Mouse (Mus musculus): Measurements from ENCODE around the gene Capns1. TPM values are rescaled to one million over a fixed set of nuclear protein-coding genes. Genes with fewer than 3 reads are reported as not detected.

Capns1 gene
- 301 TPM for polyA plus RNA-seq (2014; fragmentation: Illumina TruSeq; extraction: RNeasy Lipid Tissue Mini Kit (QIAGEN cat#74804); ENCODE audit: insufficient read depth, low read depth, low replicate concordance)

GRCm38 (mm10) chr7:30198481-30198971 lies at the start of gene Capns1:
TSS of gene Capns1 (minus strand) at chr7:30198811.

DNA sequence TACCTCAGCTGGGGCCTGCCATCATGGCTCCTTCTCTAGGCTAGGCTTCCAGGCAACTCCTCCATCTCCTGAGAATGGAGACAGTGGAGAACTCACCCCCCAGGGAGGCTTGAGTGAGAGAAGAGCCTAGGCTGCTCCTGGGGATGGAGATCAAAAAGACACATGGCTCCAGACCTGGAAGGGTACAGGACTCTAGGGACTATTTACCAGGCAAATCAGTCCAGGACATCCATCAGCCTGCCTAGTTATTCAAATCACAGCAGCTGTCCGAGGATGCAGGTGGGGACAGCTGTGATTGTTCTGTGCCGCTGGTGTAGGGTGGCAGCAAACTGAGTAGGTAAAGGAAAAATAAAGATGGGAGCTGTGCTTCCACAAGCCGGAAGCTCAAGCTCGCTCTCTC lies 37.0 kb upstream of the Capns1 start, which contains the start of gene Ovol3:
TSS of gene Ovol3 (minus strand) at position 101 of the 400 bp plus-strand sequence.

DNA sequence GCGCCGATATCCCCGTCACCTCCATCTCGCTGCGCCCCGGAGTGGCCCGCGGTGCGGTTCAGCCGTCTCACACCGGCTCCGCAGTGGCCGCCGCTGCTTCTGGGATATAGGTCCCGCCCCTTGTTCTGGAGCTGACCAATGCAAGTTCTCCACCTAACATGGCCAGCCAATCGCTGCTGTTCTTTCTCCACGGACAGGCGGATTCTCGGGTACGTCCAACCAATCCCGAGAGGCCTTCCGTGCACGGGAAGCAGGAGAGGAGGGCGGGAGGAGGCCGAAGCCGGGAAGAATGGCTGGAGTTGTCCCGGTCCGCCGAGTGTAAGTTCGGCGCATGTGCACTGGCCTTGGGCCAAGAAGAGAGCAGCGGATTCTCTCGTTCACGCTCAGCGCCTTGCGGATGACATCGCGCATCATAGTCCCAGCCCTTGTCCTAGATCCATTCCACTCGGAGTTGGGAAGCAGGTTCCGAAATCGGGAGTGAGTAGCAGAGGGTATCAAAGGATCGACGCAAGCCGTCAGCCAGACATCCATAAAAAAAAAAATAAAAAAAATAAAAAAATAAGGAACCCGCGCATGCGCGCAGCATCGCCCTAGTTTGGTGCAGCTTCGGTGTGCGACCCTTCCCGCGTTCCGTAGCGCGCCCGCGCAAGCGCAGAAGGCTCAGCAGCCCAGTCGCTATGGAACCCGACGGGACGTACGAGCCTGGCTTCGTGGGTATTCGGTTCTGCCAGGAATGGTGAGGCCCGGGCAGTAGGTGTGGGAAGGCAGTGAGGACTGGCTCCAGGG lies 33.3 kb upstream of the Capns1 start, which contains the start of the genes Polr2i and Tbcb:
TSS of gene Polr2i (plus strand) at position 280 of the 786 bp plus-strand sequence.
TSS of gene Tbcb (minus strand) at position 604 of the 786 bp plus-strand sequence.

DNA sequence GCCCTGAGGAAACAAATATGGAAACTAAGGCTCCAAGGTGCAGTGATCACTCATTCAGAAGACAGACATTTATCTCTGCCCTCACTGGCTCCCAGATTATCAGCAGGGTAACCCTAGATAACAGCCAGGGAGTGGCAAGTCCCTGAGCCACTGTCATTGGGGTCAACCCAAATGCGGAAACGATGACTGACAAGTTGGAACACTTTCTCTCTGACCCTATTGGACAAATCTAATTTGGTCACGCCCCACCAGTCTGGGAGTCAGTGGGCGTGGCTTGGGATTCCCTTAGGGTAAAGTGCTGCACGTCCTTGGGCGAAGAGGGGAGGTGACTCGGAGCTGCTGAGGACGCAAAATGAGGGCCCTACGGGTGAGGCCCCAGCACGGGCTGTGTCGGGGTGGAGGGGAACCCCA lies 14.7 kb downstream of the Capns1 start, which contains the start of gene Cox7a1:
TSS of gene Cox7a1 (plus strand) at position 266 of the 411 bp plus-strand sequence.

DNA sequence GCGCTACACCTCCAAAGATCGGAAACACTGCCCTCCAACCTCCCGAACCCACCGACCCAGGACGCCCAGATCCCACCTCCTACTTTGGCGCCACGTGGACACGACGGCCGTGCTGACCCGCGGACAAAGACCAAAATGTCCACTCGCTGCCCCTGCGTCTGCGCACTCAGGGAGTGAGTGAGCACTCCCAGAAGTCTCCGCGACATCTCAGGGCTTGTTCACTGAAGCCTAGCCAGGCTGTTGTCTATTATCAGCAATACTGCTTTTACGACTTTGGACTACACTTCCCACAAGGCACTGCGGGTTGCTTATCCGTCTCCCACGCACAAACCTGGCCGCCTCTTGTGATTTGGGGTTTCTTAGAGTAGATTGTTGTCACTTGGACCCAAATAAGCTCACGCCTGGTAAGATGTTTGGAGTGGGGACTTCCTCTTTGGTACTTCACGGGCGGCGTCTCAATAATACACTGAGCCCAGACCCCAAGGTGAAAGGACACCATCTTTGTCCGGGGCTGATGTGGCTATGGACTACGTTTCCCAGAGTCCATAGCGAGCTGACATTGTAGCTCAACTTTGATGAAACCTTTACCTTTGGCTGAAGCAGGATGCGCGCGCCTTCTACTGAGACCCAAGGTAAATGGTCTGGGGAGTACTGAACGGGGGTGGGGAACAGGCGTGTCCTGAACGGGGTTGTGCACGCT lies 28.9 kb downstream of the Capns1 start, which contains the start of gene Zfp146:
TSS of gene Zfp146 (minus strand) at position 168 of the 700 bp plus-strand sequence.

Other genes with a start within 250 kb of the Capns1 start
- gene Zfp74, start 244.7 kb downstream of the Capns1 start, polyA plus RNA-seq (2014; fragmentation: Illumina TruSeq; extraction: RNeasy Lipid Tissue Mini Kit (QIAGEN cat#74804); ENCODE audit: insufficient read depth, low read depth, low replicate concordance): 4.0 TPM
- gene Zfp568, start 214.9 kb downstream of the Capns1 start, polyA plus RNA-seq (2014; fragmentation: Illumina TruSeq; extraction: RNeasy Lipid Tissue Mini Kit (QIAGEN cat#74804); ENCODE audit: insufficient read depth, low read depth, low replicate concordance): 2.4 TPM
- 2.8 TPM for gene Zfp14, start 147.4 kb downstream of the Capns1 start, polyA plus RNA-seq (2014; fragmentation: Illumina TruSeq; extraction: RNeasy Lipid Tissue Mini Kit (QIAGEN cat#74804); ENCODE audit: insufficient read depth, low read depth, low replicate concordance)
- 3.7 TPM for gene Zfp82, start 125.9 kb downstream of the Capns1 start, polyA plus RNA-seq (2014; fragmentation: Illumina TruSeq; extraction: RNeasy Lipid Tissue Mini Kit (QIAGEN cat#74804); ENCODE audit: insufficient read depth, low read depth, low replicate concordance)
- not detected for gene Gm26920, start 108.4 kb downstream of the Capns1 start, polyA plus RNA-seq (2014; fragmentation: Illumina TruSeq; extraction: RNeasy Lipid Tissue Mini Kit (QIAGEN cat#74804); ENCODE audit: insufficient read depth, low read depth, low replicate concordance)
- 3.7 TPM for gene Zfp566, start 108.3 kb downstream of the Capns1 start, polyA plus RNA-seq (2014; fragmentation: Illumina TruSeq; extraction: RNeasy Lipid Tissue Mini Kit (QIAGEN cat#74804); ENCODE audit: insufficient read depth, low read depth, low replicate concordance)
- 34.1 TPM for gene Zfp260, start 104.0 kb downstream of the Capns1 start, polyA plus RNA-seq (2014; fragmentation: Illumina TruSeq; extraction: RNeasy Lipid Tissue Mini Kit (QIAGEN cat#74804); ENCODE audit: insufficient read depth, low read depth, low replicate concordance)
- gene Zfp382, start 76.9 kb downstream of the Capns1 start, polyA plus RNA-seq (2014; fragmentation: Illumina TruSeq; extraction: RNeasy Lipid Tissue Mini Kit (QIAGEN cat#74804); ENCODE audit: insufficient read depth, low read depth, low replicate concordance): 0.50 TPM
- gene Zfp146, start 29.1 kb downstream of the Capns1 start, polyA plus RNA-seq (2014; fragmentation: Illumina TruSeq; extraction: RNeasy Lipid Tissue Mini Kit (QIAGEN cat#74804); ENCODE audit: insufficient read depth, low read depth, low replicate concordance): 21.5 TPM
- gene Cox7a1, start 14.7 kb downstream of the Capns1 start, polyA plus RNA-seq (2014; fragmentation: Illumina TruSeq; extraction: RNeasy Lipid Tissue Mini Kit (QIAGEN cat#74804); ENCODE audit: insufficient read depth, low read depth, low replicate concordance): 91.7 TPM
- gene Polr2i, start 33.1 kb upstream of the Capns1 start, polyA plus RNA-seq (2014; fragmentation: Illumina TruSeq; extraction: RNeasy Lipid Tissue Mini Kit (QIAGEN cat#74804); ENCODE audit: insufficient read depth, low read depth, low replicate concordance): 84.4 TPM
- gene Tbcb, start 33.5 kb upstream of the Capns1 start, polyA plus RNA-seq (2014; fragmentation: Illumina TruSeq; extraction: RNeasy Lipid Tissue Mini Kit (QIAGEN cat#74804); ENCODE audit: insufficient read depth, low read depth, low replicate concordance): 83.5 TPM
- gene Ovol3, start 36.9 kb upstream of the Capns1 start, polyA plus RNA-seq (2014; fragmentation: Illumina TruSeq; extraction: RNeasy Lipid Tissue Mini Kit (QIAGEN cat#74804); ENCODE audit: insufficient read depth, low read depth, low replicate concordance): not detected
- gene Thap8, start 81.3 kb upstream of the Capns1 start, polyA plus RNA-seq (2014; fragmentation: Illumina TruSeq; extraction: RNeasy Lipid Tissue Mini Kit (QIAGEN cat#74804); ENCODE audit: insufficient read depth, low read depth, low replicate concordance): not detected
- gene Wdr62, start 81.6 kb upstream of the Capns1 start, polyA plus RNA-seq (2014; fragmentation: Illumina TruSeq; extraction: RNeasy Lipid Tissue Mini Kit (QIAGEN cat#74804); ENCODE audit: insufficient read depth, low read depth, low replicate concordance): 3.4 TPM
- gene Clip3, start 92.9 kb upstream of the Capns1 start, polyA plus RNA-seq (2014; fragmentation: Illumina TruSeq; extraction: RNeasy Lipid Tissue Mini Kit (QIAGEN cat#74804); ENCODE audit: insufficient read depth, low read depth, low replicate concordance): 3.7 TPM
- 44.8 TPM for gene Alkbh6, start 109.9 kb upstream of the Capns1 start, polyA plus RNA-seq (2014; fragmentation: Illumina TruSeq; extraction: RNeasy Lipid Tissue Mini Kit (QIAGEN cat#74804); ENCODE audit: insufficient read depth, low read depth, low replicate concordance)
- 3.2 TPM for gene Syne4, start 116.0 kb upstream of the Capns1 start, polyA plus RNA-seq (2014; fragmentation: Illumina TruSeq; extraction: RNeasy Lipid Tissue Mini Kit (QIAGEN cat#74804); ENCODE audit: insufficient read depth, low read depth, low replicate concordance)
- gene E130208F15Rik, start 122.9 kb upstream of the Capns1 start, polyA plus RNA-seq (2014; fragmentation: Illumina TruSeq; extraction: RNeasy Lipid Tissue Mini Kit (QIAGEN cat#74804); ENCODE audit: insufficient read depth, low read depth, low replicate concordance): 0.27 TPM
- gene Sdhaf1, start 125.1 kb upstream of the Capns1 start, polyA plus RNA-seq (2014; fragmentation: Illumina TruSeq; extraction: RNeasy Lipid Tissue Mini Kit (QIAGEN cat#74804); ENCODE audit: insufficient read depth, low read depth, low replicate concordance): 9.9 TPM
- 2.7 TPM for gene Lrfn3, start 164.0 kb upstream of the Capns1 start, polyA plus RNA-seq (2014; fragmentation: Illumina TruSeq; extraction: RNeasy Lipid Tissue Mini Kit (QIAGEN cat#74804); ENCODE audit: insufficient read depth, low read depth, low replicate concordance)
- 345 TPM for gene Tyrobp, start 214.9 kb upstream of the Capns1 start, polyA plus RNA-seq (2014; fragmentation: Illumina TruSeq; extraction: RNeasy Lipid Tissue Mini Kit (QIAGEN cat#74804); ENCODE audit: insufficient read depth, low read depth, low replicate concordance)
- gene Hcst, start 221.0 kb upstream of the Capns1 start, polyA plus RNA-seq (2014; fragmentation: Illumina TruSeq; extraction: RNeasy Lipid Tissue Mini Kit (QIAGEN cat#74804); ENCODE audit: insufficient read depth, low read depth, low replicate concordance): 19.1 TPM
- gene Nfkbid, start 222.9 kb upstream of the Capns1 start, polyA plus RNA-seq (2014; fragmentation: Illumina TruSeq; extraction: RNeasy Lipid Tissue Mini Kit (QIAGEN cat#74804); ENCODE audit: insufficient read depth, low read depth, low replicate concordance): 3.7 TPM
- 5.0 TPM for gene Aplp1, start 246.7 kb upstream of the Capns1 start, polyA plus RNA-seq (2014; fragmentation: Illumina TruSeq; extraction: RNeasy Lipid Tissue Mini Kit (QIAGEN cat#74804); ENCODE audit: insufficient read depth, low read depth, low replicate concordance)

Data from lung, adult 10 weeks (tissue).